Mouse (Mus musculus) adrenal gland, adult 2 months (tissue): ENCODE measurements at regions not wholly inside any gene's neighbourhood (a gene's known extent, or its start where the extent isn't known, plus 50 kb on each side); places are given as distances from the start of the nearest gene placed in this dataset.

ENCODE experiments used
- DNase-seq: peaks from one replicate; pipeline ENCODE4 v3.0.0; 2021

DNA sequence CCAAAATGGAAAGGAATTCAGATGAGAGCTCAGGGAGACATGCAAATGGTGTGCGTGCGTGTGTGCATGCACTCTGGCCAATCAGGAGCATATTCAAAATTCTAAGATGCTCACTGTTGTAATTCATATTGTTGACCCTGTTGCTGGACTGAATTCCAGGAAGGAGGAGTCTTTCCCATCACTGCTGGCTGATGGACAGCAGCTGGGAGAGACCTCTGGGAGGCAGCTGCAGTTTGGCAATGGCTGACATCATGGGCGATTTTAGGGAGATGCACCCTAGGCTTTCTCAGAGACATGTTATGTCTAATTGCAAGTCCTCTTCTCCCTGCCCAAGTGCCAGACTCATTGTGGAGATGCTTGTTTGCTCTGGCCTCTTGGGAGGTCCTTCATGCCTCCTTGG is 220.6 kb upstream of the Myocd start:
- no peak for DNase-seq

DNA sequence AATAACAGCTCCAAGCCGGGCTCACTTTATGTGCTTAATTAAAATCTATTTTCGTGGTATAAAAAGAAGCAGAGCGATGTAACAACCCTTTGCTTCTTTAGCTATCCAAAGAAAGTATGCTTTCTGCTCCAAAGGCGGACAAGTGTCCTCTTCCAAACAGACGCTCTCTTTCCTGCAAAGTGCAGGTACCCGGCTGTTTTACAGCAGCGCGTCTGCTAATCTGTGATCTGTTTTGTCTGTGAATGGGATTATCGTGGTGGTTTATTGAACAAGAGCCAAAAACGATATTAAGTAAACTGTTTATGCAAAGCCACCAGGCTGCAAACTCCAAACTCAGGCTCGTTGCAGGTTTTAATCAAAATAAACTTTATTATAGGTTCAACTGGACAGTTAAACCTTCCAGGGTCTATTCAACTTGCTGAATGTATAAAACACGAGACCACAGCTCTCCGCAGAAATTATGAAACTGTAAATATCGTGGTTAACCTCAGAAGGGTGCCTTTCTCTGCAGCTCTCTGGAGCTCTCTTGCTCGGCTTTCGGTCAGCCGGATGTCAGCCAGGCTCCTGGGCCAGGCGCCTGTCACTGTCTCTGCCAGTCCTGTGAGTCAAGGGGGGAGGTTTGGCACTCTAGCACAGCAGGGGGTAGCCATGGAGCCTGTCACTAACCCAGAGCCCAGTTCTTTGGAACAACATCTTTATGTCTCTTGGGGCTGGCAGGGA is 206.2 kb upstream of the Myocd start:
- peak; percentile 44 for DNase-seq

DNA sequence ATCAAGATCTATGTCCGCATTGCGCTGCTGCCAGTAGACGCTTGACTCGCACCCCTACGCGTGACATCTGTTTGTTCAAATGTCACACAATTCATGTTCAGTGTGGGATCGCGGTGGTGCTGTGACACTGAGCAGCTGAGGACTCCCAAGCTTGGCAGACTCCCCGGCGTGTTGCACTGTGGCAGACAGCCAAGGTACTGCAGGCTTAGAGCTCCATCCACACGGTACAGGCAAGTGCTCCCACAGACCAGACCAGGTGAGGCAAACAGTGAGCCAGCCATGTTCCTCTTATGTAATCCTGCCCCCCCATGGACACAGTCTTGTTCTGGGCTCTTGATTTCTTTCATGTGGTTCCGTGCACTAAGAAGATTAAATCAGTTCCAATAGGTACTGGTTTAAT is 205.5 kb upstream of the Myocd start:
- peak; percentile 67 for DNase-seq

DNA sequence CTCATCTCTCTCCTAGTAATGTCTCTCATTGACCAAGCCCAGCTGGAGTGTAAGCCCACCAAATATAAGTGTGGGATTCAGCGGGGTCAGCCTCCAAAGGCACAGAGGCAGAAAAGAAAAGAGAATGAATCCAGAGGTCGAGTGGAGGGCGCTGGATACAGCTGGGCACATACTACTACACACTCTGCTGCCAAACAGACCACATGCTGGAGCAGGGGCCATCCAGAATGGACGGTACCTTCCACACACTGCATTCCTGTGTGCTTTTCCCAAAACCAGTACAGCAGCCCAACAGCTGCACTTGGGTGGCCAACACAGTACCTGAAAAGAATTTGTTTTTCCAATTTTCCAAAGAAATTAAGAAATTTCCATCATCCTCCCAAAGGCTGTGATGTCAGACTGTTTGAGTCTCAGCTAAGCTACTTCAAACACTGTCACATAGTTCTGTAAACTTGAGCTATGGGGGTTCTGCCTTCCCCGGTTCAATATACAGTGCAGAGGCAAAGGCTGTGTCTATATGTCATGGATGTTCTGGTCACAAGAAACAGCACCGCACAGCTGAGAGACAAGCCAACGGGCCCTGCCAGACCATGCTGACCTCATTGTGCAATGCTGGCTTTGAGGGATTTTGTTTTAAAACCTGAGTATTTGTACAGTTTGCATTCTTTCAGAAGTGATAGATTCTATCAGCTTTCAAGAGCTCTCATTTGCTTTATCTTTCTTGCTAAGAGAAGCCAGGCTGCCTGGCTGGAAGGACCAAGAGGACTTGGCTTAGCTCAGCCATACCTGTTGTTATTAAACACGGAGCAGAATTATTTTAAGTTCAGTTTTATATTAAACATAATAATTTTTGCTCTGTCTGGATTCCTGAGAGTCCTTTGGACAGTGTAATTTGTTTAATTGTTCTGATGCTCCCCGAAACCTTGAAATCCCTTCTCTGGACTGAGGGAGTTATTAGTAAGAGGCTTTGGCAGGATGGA is 200.3 kb upstream of the Myocd start:
- DNase-seq = no peak

DNA sequence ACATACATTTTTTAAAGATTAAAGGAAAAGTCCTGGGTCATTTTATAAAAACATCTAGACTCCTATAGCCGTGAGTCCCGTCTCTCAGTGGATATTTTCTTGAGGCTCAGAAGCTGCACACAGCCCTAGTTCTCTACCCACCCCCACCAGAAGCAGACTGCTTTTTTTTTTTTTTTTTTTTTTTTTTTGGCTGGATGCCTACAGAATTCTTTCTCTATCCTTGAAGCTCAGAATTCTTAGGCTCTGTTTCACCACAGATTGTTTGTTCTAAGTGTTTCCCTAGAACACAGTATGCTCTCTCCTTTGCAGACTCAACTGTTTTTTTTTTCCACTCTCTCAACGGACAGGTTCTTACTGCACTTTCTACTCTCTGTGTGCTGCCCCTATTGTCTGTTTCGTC is 191.3 kb upstream of the Myocd start:
- DNase-seq = no peak

DNA sequence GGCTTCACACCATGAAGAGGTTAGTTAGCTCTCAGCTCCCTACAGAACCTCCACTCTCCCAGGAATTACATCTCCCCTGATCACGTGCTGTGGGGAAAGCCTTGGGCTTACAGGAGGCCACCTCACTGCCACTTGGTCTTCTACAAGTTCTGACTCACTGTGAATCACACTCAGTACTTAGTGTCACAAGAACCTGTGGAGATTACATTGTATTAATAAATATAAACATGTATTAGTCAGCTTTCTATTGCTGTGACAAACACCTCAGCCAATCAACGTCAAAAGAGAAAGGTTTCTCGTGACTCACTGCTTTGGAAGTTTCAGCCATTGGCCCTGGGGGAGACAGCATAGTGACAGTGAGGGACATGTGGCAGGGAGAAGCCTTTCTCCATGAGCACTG is 178.6 kb upstream of the Myocd start:
- DNase-seq = peak; percentile 35

DNA sequence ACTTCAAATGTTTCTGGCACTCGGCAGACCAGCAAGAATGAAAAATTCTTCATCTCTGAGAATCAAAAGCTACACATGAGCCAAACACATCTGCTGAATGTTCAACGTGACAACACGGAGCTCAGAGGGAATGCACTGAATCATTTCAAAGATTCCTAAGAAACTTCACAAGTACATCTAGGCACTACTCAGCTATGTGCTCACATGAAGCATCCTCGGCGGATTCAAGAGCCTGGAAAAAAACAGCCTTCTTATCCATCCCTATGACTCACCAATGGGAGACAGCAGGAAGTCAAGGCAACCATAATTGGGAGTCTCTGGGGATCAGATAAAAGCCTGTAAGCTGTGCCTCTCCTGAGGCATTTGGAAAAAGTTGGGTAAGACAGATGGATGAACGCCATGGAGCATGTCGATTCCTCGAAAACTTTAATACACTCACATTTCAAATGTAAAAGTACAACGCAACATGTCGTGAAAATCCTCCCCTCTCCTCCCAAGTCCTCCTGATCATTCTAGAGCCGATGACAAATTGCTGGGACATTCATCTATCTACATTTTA is 173.8 kb upstream of the Myocd start:
- no peak for DNase-seq

DNA sequence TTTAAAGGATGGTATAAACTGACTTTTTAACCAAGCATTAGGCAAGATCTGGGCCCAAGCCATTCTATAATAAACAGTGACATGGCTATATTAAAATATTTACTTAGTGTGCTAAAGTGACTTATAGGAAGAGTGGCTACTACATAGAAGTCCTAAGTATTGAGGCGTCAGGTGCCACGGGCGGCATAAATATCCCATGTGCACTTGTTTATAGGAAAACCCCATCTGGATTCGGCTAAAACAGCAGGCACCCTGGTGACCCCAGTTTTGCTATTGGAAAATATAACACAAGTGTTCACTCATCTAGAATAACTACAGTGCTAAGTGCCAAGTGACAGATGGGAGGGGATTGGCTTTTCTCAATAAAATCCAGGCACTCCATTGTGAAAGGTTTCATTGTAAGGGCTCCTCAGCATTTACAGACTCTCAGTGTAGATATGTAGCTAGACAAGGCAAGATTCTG is 165.9 kb upstream of the Myocd start:
- no peak for DNase-seq

DNA sequence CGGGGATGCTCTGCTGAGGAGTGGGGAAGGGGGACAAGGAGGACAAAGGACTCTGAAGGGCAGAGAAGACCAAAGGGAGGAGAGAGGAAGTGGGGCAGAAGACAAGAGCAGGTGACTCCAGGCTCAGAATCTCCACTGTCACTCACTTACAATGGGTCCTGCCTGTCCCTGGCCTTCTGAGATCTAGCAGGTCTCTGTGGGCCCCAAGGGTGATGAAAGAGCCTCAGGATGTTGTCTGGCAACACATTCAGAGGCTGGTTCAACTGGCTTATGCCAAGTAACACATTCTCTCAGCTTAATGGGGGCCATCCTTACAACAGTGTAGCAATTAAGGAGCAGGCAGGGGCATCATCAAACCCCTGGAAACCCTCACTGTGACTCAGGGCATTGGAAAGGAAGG is 152.1 kb upstream of the Myocd start:
- no peak for DNase-seq

DNA sequence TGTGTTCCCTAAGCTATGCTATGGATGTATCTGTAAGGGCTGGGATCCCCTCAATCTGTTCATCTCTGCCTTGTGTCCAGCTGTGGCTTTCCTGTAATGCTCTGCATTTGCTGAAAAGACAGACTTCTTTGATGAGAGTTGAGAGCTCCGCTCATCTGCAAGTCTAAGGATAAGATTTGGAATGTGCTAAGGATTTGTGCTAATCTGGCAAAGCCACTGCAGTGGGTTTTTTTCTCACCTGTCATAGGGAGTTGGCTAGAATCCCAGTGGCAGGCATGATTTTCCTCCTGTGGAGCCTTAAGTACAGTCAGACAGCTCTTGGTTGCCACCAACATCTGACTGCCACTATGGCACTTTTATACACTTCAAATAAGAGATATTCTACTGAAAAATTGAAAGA is 138.8 kb upstream of the Myocd start:
- no peak for DNase-seq

DNA sequence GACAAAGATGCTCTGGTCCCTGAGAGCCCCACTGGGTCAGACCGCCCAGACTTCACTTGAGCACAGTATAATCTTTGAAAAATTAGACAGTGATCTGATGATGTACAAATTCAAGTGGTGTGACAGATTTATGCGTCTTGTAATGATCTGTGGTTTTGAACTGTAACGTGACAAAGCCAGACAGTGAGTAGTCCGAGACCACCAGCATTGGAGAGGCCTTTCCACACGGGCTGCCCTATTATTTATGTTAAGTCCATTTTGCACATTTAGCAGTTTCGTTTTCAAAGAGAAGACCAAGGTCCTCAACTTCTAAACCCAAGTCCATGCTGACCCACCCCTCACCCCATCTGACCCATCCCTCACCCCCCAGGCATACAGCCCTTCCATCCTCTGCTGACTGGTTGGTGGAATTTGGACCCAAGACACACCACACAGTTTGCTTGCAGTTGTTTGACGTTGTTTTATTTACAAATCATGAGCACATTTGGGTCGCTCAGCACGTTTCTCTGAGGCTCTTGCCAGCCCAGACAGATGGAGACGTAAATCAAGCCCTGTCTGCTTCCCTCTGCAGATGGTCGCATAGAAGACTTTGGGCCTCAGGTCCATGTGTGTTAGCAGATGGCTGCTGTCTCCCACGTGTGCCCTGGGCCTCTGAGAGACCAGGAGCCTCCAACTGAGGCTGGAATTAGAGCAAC is 132.8 kb upstream of the Myocd start:
- DNase-seq = no peak

DNA sequence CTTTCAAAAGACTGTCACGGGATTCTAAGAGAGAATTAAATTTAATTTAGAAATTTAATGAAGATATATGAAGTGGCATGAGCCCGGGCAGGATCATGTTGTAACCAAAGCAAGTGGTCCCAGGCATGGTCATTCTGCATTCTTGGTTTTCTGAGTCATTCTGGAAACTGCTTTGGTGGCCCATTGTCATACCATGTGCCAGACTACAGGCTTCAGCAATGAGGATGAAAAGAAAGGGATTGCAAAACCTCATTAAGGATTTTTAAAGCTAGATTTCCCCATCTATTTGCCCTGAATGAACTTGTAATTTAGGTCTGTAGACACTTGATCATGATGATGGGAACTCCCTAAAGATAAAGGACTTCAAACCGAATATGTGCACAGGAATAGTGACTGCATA is 119.4 kb upstream of the Myocd start:
- no peak for DNase-seq

DNA sequence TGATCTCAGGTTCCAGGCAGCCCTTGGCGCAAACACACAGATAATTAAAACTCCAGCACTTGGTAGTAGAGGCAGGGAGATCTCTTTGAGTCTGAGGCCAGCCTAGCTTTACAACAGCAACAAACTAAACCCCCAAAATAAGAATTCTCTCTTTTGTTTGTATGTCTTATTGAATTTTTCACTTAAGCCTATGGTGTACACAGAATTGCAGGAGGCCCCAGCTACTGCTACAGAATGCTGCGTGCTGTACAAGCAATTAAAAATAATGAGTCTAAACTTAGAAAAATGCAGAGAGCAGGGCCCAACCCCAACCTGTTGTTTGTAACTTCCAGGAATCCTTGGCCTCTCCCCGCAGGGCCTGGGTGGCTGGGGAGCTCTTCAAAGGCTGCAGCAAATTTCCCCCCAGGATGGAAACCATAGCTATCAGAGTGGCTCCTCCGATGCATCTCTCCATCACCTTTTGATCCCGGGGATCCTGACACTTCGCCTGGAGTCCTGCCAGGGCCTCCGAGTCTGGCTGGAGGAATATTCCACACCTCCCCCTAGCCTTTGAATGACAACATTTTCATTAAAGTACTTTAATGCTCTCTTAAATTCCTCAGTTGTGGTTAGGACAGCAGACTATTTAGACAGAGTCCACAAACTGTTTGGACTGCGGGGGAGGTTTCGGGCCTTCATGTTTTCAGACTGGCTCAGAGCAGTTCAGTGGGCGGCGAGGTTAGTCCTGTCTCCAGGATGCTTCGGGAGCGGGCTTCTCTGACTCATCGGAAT is 116.7 kb upstream of the Myocd start:
- DNase-seq = no peak

DNA sequence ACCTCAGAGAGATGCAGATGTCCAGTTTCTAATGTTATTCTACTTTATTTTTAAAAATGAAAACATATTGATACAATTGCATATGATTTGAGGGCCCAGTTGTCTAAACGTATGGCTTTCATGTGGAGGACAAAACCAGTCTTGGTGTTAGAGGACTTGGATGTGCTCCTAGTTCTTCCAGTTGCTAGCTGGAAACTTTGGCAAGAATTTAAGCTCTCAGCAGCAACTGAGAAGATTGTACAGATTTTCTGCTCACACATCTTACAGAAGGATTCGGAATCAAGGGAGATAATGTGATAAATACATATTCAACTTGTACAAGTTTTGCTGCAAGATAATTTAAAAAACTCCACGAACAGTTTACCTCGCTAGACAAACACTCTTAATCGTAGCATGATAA is 105.6 kb upstream of the Myocd start:
- no peak for DNase-seq

DNA sequence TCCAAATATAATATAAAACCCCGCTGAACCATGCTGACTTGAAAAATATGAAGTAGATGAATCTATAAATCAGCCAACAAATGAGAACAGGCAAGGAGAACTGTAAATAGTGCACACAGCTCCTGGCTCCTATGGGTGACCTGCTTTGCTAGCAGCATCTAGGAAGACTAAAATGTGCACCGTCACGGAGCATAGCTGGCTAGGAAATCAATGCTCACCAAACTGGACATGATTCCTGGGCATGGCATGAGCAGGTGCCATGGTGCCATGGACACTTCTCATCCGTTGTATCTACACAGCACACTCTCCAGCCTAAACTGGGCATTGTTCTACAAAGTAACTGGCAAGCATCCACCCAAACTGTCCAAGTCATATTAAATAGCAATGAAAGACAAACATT is 103.3 kb upstream of the Myocd start:
- no peak for DNase-seq

DNA sequence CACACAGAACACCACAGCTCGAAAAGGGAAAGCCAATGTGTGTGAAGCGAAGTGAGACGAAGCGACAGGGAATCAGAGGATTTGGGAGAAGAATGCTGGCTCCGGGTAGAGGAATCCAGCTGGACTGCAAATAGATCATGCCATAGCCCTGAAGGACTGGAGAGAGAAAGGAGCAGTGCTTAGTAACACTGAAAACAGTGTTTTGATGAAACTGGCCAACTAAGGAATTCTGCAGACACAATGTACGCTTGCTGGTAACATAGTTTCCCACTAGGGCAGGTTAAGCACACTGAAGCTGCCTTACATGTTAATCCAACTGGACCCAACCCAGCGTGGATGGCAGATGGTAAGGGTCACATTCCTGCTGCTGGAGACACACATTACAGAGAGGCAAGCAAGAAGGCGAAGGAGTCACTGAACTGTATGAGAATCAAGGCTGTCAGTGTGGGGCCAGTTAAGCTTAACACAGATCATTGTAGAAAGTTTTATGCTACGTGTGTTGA is 102.6 kb upstream of the Myocd start:
- no peak for DNase-seq

DNA sequence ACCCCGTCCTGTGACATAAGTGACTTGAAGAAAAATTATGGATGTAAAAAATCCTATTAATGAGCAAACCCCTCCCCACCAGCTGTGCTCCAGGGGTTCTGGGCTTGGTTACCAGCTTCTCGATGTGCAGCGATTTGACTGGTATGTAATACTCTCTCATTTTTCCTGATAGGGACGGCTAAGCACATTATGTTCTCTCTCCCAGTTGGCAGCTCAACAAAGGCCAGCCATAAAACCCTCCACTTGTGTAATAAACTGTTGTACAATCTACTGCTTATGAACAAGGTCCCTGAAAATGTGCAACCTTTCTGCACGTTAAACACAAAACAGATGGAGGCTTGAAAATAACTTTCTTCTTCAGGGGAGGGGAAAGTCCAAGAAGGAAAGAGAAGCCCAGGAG is 98.0 kb upstream of the Myocd start:
- DNase-seq = peak; percentile 17

DNA sequence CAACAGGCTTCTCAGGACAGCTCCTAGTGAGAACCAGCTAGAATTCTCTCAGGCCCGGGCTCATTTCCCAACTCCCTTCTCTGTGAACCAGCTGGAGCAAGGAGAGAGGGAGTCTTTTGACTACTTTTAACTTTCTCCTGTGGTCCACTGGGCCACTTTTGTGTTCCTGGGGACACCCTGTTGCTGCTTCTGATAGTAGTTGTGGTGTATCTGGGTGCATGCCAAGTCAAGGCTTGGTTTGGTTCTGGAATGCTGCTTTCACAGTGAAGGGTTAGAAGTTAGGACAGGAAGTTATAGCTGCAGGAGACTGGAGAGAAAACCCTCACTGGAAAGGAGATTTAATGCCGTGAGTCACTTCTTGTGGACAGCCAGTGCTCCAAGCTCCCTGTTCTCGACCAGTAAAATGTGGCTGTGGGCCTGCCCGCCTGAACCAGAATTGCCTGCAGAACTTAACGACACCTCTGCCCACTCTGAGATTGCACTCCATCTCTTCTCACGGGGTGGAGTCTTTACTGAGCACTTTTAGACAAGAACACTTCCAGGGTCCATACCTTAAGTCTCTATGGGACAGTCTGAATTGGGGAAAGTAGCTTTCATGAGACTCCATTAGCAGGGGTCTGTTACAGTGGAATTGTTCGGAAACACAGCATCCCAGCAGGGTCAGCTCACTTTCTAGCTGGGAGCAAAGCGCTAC is 97.0 kb upstream of the Myocd start:
- peak; percentile 20 for DNase-seq

DNA sequence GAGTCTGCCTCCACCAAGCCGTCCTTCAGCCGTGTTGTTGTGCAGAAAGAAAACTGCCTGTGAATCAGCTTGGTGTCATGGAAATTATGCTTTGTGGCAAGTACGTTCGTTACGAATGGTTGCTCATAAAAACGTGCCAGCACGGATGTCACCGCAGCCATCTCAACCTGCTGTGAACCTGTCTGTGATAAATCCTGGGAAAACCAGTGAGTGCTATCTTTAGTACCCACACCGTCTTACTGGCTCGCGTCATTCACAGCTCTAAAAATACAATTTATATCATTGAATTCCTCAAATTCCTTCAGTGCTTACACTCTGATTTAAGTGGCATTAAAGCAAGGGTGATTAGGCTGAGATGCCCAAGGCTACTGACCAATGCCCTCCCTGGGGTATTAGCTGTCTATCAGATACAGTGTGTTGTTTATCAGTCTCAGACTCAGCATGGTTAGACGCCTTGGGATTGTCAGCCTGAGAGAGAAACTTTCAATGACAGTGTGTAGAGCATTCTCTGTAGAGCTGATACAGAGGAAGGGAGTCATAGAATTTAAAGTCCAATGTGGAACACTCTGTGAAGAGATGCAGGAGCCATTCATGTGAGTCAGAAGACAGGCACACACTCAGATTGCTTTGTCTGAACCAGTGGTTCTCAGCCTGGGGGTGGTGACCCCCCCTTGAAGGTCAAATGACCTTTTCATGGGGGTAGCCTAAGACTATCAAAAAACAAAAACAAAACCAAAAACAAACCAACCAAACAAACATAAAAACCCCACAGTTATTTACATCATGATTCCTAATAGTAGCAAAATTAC is 96.2 kb upstream of the Myocd start:
- DNase-seq = no peak

DNA sequence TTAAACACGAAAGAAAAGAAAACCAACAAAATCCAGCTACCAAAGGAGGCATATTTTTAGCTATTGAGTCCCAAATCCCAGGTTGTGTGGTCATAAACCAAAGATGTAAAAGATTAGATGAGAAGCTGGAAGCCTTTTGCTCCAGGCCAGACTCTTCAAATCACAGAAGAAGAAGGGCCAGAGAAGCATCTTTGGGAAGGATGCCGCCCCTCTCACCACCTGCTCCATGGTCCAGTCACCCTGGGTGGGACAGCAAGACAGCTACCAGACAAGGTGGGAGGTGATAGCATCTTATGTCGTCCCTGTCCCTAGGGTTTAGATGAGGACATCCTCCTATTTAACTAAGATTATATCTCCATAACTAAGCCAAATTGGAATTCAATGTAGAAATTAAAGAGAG is 95.1 kb upstream of the Myocd start:
- DNase-seq = no peak
